Mouse (Mus musculus): ENCODE data around the gene Fbxl17. TPM values are rescaled to one million over a fixed set of nuclear protein-coding genes. Genes with fewer than 3 reads are reported as not detected.

Fbxl17 gene
- polyA plus RNA-seq, 1 experiment from 2014 or later, result 9.8 TPM

DNA sequence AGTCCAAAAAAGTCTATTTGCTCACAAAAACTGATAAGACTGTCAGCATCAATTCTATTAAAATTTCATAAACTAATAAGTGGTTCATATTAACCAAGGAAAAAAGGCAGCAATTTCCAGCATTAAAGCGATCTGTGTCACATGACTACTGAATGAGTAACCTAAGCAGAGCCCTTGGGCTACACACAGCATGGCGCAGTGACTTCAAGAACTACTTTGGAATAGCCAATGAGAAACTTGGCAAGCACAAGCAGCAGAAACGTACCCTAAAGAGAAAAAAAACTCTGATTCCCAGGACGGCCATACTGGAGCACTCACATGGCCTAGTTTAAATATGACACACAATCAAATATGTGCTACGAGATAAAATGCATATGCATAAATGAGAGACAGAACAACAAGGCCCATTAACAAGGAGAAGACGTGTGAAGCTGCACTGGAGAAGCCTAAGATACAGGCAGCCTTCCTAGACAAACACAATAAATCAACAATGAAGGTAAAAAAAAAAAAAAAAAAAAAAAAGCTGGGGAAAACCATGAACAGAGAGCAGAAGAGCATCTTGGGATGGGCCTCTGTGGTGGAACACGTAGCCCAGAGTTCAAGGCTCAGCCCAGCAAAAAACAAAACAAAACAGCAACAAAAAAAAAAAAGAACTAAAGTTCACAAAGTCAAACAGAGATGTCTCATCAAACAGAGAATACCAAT, 5.8 kb downstream of the Fbxl17 start:
- Histone ChIP-seq H3K36me3 (ENCODE audit: inconsistent target) (no peaks in the 10 kb centered on the region; the same call in 1 of the 2 replicates), H3K4me3 (ENCODE audit: inconsistent target) (no peak overlapping the region), H3K27ac (no peak overlapping the region), H3K79me2 (ENCODE audit: inconsistent target) (peaks cover 78% of the 10 kb centered on the region)
- WGBS (ENCODE audit: missing documents), result 97% methylated on average over 7 of the region's 7 CpGs

DNA sequence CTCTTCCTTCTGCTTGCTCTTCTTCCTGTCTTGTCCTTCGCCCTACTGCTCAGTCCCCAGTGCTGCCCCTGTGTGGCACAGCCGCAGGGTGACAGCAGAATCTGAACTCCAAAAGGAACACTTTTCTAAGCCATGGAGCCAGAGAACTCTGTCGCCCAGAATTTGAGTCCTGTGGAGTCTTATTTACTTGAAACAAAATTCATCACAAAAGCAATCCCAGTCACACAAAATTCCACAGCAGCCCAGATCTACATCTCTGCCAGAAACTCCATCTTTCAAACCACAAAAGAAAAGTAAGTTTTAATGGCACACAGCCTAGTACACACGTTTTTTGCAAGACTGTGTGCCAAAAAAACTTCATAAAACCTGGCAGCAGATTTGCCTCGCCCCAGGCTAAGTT, 6.5 kb downstream of the Fbxl17 start:
- Histone ChIP-seq H3K27ac (no peak overlapping the region), H3K36me3 (ENCODE audit: inconsistent target) (no peaks in the 10 kb centered on the region; the same call in 1 of the 2 replicates), H3K79me2 (ENCODE audit: inconsistent target) (peaks cover 73% of the 10 kb centered on the region), H3K4me3 (ENCODE audit: inconsistent target) (no peak overlapping the region)
- 34% methylated on average over 5 of the region's 5 CpGs for WGBS (ENCODE audit: missing documents)

DNA sequence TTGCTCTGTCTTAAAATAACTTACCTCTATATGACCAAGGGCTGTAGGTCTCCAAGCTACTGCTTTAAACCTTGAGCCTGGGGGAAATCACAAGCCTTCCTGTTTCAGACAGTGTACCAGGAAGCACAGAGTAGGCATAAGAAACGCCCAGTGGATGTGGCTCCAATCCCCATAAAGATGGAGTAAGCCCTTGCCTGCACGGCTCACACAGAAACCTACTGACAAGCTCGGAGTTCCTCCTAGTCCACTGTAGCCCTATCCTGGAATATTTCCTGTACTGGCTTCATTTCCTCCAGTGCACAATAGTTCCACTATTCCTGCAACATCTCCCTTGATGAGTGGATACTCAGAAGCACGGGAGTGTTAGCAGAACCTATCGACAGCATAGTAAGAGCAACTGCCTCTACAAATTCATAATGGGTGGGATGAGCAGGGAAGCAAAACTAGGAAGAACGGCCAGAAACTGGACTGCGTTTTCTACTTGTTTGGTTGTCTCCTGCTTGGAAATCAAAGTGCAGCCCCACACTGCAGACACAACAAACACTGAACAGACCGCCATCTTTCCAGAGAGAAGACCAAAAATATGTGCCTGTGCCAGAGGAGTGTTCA, 7.0 kb downstream of the Fbxl17 start:
- 53% methylated on average over 8 of the region's 8 CpGs for WGBS (ENCODE audit: missing documents)
- Histone ChIP-seq H3K79me2 (ENCODE audit: inconsistent target) (peaks cover 68% of the 10 kb centered on the region), H3K27ac (no peak overlapping the region), H3K36me3 (ENCODE audit: inconsistent target) (peaks cover 4% of the 10 kb centered on the region; the same call in 1 of the 2 replicates), H3K4me3 (ENCODE audit: inconsistent target) (no peak overlapping the region)

DNA sequence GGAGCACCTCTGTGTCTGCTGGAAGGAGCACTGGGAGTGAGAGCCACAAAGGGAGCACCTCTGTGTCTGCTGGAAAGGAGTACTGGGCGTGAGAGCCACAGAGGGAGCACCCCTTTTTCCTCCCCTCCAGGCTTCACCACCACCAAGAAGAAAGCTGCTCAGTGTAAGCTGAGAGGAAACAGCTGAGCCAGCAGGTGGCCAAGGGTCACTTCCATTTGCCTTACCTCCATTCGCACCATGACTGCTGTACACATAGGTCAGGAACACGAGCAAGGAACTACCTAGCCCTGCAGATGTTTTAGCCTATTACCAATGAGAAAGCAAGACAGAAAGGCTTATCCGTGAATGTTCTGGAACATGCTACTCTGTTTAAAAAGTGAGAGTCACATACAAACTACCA, 10.3 kb downstream of the Fbxl17 start:
- no peak overlapping the region for H3K27ac ChIP-seq
- H3K79me2 ChIP-seq (ENCODE audit: inconsistent target), result peaks cover 36% of the 10 kb centered on the region; the same call in 1 of the 2 replicates
- peaks cover 11% of the 10 kb centered on the region; the same call in 1 of the 2 replicates for H3K36me3 ChIP-seq (ENCODE audit: inconsistent target)
- H3K4me3 ChIP-seq (ENCODE audit: inconsistent target), result no peak overlapping the region
- 87% methylated on average over 4 of the region's 4 CpGs for WGBS (ENCODE audit: missing documents)

DNA sequence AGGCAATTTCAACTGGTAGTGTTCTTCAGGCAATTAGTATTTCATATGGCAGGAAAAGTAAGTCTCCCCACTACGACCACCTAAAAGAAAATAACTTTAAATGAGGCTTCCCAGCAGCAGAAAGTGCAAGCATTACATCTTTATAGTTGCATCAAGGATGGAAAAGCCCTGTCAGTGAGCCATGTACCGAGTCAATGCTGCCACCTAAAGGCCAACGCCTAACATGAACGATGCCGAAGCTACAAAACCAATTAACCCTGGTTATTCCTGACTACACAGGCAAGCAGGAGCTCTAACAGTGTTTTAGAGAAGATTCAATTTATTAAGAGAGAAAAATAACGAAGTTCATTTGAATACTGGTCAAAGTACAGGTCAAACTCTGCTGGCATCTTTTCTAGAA, 32.0 kb downstream of the Fbxl17 start:
- no peaks in the 10 kb centered on the region for H3K79me2 ChIP-seq (ENCODE audit: inconsistent target)
- 21% methylated on average over 6 of the region's 6 CpGs for WGBS (ENCODE audit: missing documents)

DNA sequence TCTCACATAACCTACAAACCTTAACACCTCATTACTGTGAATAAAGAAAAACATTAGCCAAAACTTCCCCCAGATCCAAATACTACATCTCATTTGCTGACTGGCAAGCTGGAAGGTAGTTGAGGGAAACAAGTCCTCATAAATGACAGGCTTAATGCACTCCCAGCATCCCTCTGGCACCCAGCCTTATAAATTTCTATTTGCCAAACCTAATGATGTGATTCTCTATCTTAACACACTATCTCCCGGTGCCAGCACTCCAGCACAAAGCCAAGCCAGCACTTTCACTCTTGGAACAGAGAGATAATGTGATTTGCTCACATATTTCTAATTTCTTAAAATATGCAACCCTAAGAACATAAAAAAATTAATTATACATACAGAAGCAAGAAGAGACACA, 34.6 kb downstream of the Fbxl17 start:
- 100% methylated on average over 1 of the region's 1 CpGs for WGBS (ENCODE audit: missing documents)
- Histone ChIP-seq H3K79me2 (ENCODE audit: inconsistent target) (no peaks in the 10 kb centered on the region), H3K27ac (no peak overlapping the region)

More for the DNA sequence above, 32.0 kb downstream of the Fbxl17 start:
- no peak overlapping the region for H3K4me3 ChIP-seq (ENCODE audit: inconsistent target)
- H3K36me3 ChIP-seq (ENCODE audit: inconsistent target), result no peaks in the 10 kb centered on the region
- no peak overlapping the region for H3K27ac ChIP-seq

DNA sequence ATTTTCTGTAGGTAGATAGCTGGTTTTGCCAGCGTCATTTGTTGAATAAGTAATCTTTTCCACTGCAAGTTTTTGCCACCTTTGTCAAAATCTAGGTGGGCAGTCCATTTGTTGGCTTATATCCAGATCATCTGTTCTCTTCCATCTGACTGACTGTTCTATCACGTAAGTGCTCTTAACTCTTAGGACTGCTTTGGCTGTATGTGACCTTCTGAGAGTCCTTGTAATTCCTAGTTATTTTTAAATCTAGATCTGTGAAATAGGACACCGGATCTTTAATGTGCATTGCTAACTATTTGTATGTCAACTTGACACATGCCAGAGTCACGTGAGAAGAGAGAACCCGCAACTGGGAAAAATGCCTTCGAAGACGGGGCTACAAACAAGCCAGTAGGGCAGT, 37.3 kb downstream of the Fbxl17 start:
- Histone ChIP-seq H3K36me3 (ENCODE audit: inconsistent target) (no peaks in the 10 kb centered on the region), H3K4me3 (ENCODE audit: inconsistent target) (no peak overlapping the region), H3K27ac (no peak overlapping the region), H3K79me2 (ENCODE audit: inconsistent target) (no peaks in the 10 kb centered on the region)
- WGBS (ENCODE audit: missing documents), result 98% methylated on average over 7 of the region's 7 CpGs

More for the DNA sequence above, 34.6 kb downstream of the Fbxl17 start:
- no peaks in the 10 kb centered on the region for H3K36me3 ChIP-seq (ENCODE audit: inconsistent target)
- H3K4me3 ChIP-seq (ENCODE audit: inconsistent target), result no peak overlapping the region

DNA sequence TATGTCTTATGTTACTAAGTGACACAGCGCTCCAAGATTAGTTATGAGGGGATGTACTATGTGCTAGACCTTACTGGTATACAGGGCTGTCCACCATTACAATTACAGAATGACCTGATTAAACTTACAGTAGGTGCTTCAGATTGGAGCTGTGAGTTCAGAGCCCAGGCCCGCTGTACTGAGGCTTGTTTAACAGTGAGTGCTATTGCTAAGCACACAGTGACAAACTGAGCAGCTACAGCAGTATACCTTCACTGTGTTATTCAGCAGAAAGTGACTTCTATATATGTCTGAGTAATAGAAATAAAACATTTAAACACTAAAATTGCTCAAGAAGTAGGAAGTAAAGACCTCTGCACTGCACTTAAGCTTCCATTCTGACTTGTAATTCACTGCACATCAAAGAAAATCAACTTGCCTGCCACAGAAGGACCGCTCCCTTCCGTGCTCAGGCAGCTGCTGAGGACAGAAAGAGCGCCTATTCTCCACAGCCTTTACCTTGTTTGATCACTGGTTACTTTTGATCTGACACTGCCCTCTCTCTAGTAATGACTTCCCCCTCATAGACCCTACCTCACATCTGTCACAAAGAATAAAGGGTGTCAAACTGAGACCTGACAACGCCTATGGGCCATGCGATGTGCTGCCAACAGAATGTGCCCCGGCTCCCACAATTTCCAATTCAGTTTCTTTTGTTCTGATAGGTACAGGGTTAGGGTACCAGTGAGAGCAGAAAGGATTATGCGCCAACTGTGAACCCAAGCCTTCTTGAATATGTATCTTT, 39.9 kb downstream of the Fbxl17 start:
- no peak overlapping the region for H3K27ac ChIP-seq
- no peaks in the 10 kb centered on the region for H3K36me3 ChIP-seq (ENCODE audit: inconsistent target)
- 96% methylated on average over 9 of the region's 9 CpGs for WGBS (ENCODE audit: missing documents)
- no peak overlapping the region for H3K4me3 ChIP-seq (ENCODE audit: inconsistent target)
- no peaks in the 10 kb centered on the region for H3K79me2 ChIP-seq (ENCODE audit: inconsistent target)

DNA sequence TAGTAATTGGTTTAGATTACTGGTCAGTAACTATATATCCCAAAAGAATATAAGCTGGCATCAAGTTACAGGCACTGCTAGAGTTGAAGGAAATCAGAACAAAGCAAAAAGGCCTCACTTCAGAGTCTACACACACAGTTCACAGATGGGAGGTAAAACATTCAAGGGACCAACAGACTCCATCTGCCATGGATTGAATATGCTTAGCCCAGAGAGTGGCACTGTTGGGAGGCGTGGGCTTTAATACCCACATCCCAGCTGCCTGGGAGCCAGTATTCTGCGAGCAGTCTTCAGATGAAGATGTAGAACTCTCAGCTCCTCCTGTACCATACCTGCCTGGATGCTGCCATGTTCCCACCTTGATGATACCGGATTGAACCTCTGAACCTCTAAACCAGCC, 41.8 kb downstream of the Fbxl17 start:
- 96% methylated on average over 3 of the region's 3 CpGs for WGBS (ENCODE audit: missing documents)
- no peaks in the 10 kb centered on the region for H3K36me3 ChIP-seq (ENCODE audit: inconsistent target)
- no peaks in the 10 kb centered on the region for H3K79me2 ChIP-seq (ENCODE audit: inconsistent target)
- H3K27ac ChIP-seq, result no peak overlapping the region
- no peak overlapping the region for H3K4me3 ChIP-seq (ENCODE audit: inconsistent target)

DNA sequence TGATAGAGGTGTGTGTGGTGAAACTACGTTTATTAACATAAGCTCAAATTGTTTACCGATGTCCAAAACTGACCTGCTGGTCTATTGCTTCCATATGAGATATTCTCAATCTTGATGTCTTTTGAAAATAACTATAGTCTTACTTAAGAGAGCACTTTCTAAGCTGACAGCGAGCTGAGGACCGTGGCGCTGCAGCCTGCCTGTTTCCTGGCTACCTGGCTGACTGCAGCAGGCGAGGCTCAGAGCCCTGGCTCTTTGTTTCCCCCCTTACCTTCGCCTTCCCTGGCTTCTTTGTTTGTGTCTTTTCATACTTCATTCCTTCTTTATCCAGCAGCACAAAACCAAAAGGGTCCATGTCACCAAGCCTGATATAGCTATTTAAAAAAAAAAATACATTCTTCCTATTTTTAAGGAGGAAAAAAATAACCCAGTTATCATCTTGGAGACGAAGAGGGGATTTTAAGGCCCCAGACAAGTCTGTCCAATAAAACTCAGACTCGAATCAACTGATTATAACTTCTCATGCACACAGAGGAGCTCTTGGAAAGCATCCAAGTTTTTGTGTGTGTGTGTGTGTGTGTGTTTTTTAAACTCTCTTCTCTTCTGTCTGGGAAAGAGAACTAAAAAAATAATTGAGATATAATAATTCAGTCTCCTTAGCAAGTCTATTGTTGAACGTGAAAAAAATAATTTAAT, 48.4 kb downstream of the Fbxl17 start:
- no peaks in the 10 kb centered on the region for H3K36me3 ChIP-seq (ENCODE audit: inconsistent target)
- H3K79me2 ChIP-seq (ENCODE audit: inconsistent target), result no peaks in the 10 kb centered on the region
- 94% methylated on average over 10 of the region's 10 CpGs for WGBS (ENCODE audit: missing documents)
- no peak overlapping the region for H3K4me3 ChIP-seq (ENCODE audit: inconsistent target)
- no peak overlapping the region for H3K27ac ChIP-seq

DNA sequence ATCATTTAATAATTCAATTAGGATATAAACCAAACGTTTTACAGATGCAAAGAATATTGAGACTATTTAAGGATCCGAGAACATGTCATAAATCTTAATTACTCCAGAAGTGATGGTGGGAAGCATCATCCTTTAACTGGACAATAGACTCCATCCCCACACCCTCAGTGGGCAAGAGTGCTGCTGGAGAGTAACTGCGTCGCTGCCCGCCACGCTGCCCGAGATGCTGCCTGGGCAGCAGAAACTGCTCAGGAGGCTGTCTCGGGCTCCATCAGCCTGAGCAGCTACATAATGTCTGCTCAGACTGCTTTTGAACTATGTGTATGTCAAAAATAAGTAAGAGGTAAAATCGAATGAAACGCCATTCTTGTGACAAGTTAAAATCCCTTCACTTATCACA, 52.1 kb downstream of the Fbxl17 start:
- Histone ChIP-seq H3K4me3 (ENCODE audit: inconsistent target) (no peak overlapping the region), H3K36me3 (ENCODE audit: inconsistent target) (no peaks in the 10 kb centered on the region), H3K79me2 (ENCODE audit: inconsistent target) (no peaks in the 10 kb centered on the region), H3K27ac (no peak overlapping the region)
- 96% methylated on average over 10 of the region's 10 CpGs for WGBS (ENCODE audit: missing documents)

DNA sequence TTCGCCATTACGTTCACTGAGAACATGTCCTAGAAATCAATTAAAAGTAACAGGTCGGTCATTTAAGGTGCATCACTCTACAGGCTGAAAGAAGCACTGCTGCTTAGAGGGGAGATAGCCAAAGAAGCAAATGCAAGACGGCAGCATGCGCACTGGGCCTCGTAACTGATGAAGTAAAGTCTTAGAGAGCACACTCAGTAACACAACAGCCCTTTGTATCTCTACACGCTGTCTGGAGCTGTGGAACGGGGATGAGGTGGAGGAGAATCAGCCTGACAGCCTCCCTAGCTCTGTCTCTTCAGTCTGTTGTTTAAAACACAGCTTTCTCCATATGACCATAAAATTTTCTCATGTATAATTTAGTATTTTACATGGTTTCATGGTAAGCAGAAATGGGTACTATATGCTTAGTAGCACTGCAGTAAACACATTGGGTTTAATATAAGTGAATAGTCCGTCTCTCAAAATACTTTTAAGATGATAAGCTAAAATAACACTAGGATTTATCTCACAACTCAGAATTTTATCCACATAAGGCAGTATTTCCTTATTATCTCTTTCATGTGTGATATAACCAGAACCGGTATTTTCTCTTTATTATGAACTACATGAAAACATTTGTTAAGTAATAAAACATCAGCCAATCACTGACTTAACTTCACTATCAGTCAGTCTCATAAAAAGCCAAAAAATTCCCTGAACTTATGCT, 52.7 kb downstream of the Fbxl17 start:
- H3K36me3 ChIP-seq (ENCODE audit: inconsistent target), result no peaks in the 10 kb centered on the region
- no peaks in the 10 kb centered on the region for H3K79me2 ChIP-seq (ENCODE audit: inconsistent target)
- 96% methylated on average over 10 of the region's 10 CpGs for WGBS (ENCODE audit: missing documents)
- no peak overlapping the region for H3K27ac ChIP-seq
- H3K4me3 ChIP-seq (ENCODE audit: inconsistent target), result no peak overlapping the region

DNA sequence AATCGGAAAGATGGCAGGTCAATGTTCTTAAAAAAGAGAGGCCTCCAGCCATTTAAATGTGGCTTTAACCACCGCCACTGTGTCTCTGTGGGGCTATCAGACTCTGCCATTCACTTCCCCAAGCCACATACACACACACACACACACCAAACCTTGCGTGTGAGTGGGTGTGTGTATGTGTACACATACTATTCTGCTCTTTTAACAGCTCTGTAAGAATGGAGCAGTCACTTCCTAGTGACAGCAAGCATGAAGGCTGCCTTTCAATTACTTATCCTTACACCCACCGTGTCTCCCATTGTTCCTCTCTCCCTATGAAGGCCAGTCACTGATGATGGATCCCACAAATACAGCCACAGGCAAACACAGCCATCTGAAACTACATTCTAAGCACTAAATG, 54.6 kb downstream of the Fbxl17 start:
- 97% methylated on average over 3 of the region's 4 CpGs for WGBS (ENCODE audit: missing documents)

DNA sequence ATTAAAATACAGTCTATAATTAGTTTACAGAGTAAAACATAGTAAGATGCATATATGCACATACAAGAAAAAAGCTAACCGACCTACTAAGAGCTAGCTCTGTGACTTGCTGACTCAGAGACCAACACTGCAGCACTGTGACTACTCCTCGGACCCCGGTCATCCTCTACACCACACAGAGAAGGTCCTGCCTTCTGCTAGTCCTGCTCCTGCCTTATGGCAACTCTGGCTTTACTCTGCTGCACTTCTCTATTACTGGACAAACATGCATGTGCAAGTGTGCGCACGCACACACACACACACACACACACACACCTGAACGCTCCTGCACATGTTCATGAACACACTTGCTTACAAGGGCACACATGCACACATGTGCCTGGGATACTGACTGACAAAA, 62.4 kb downstream of the Fbxl17 start:
- no peak overlapping the region for H3K27ac ChIP-seq
- no peak overlapping the region for H3K4me3 ChIP-seq (ENCODE audit: inconsistent target)
- WGBS (ENCODE audit: missing documents), result 92% methylated on average over 6 of the region's 6 CpGs
- H3K79me2 ChIP-seq (ENCODE audit: inconsistent target), result no peaks in the 10 kb centered on the region
- H3K36me3 ChIP-seq (ENCODE audit: inconsistent target), result no peaks in the 10 kb centered on the region

More for the DNA sequence above, 54.6 kb downstream of the Fbxl17 start:
- Histone ChIP-seq H3K36me3 (ENCODE audit: inconsistent target) (no peaks in the 10 kb centered on the region), H3K79me2 (ENCODE audit: inconsistent target) (no peaks in the 10 kb centered on the region), H3K4me3 (ENCODE audit: inconsistent target) (no peak overlapping the region), H3K27ac (no peak overlapping the region)
